Mouse (Mus musculus) heart, postnatal 0 days (tissue): ENCODE results near the gene Aloxe3. TPM values are rescaled to one million over a fixed set of nuclear protein-coding genes. Genes with fewer than 3 reads are reported as not detected.

Experiments used
- ATAC-seq: fragments of 200-750 bp; cut with Nextera tagmentation; 2 replicates; pipeline ENCODE4 v1.8.0; 2017; ENCODE audit warnings: low read depth, moderate number of reproducible peaks, moderate library complexity; ENCODE audit not compliant: insufficient read depth
- DNase-seq: peaks from one replicate; pipeline ENCODE4 v3.0.0-alpha.2; 2016; ENCODE audit warnings: low spot score
- H3K27ac ChIP-seq: fragments of 300-500 bp; sonication (generic); 2 replicates; pipeline ENCODE4 v1.5.1; 2014; ENCODE audit warnings: low read depth, mild to moderate bottlenecking
- H3K27me3 ChIP-seq: fragments of 300-500 bp; sonication (generic); 2 replicates; pipeline ENCODE4 v1.6.1; 2014; ENCODE audit warnings: low read length, mixed read lengths; ENCODE audit not compliant: control insufficient read depth, insufficient read depth
- H3K36me3 ChIP-seq: fragments of 300-500 bp; sonication (generic); replicated peaks from 2 replicates; pipeline ENCODE4 v1.6.1; 2014; ENCODE audit warnings: low read length, mixed read lengths; ENCODE audit not compliant: control insufficient read depth, insufficient read depth
- H3K4me1 ChIP-seq: fragments of 300-500 bp; sonication (generic); 2 replicates; pipeline ENCODE4 v1.6.1; 2014; ENCODE audit warnings: antibody characterized with exemption; ENCODE audit not compliant: control insufficient read depth, insufficient read depth
- H3K4me2 ChIP-seq: fragments of 300-500 bp; sonication (generic); 2 replicates; pipeline ENCODE4 v1.6.1; 2014; ENCODE audit warnings: low read depth, mild to moderate bottlenecking, low read length, moderate library complexity
- H3K4me3 ChIP-seq: fragments of 300-500 bp; sonication (generic); 2 replicates; pipeline ENCODE4 v1.5.1; 2014; ENCODE audit warnings: low read depth, low read length
- H3K9ac ChIP-seq: fragments of 300-500 bp; sonication (generic); replicated peaks from 2 replicates; pipeline ENCODE4 v1.6.1; 2014; ENCODE audit warnings: low read depth, low read length, mixed read lengths
- H3K9me3 ChIP-seq: fragments of 300-500 bp; sonication (generic); replicated peaks from 2 replicates; pipeline ENCODE4 v1.6.1; 2016; ENCODE audit warnings: low read length; ENCODE audit not compliant: control insufficient read depth
- CTCF ChIP-seq: IDR thresholded peaks from 2 replicates; pipeline ENCODE4 v1.5.1; 2016; ENCODE audit warnings: antibody characterized with exemption, control low read depth, low read depth
- EP300 ChIP-seq: IDR thresholded peaks from 2 replicates; pipeline ENCODE4 v1.6.1; 2016; ENCODE audit warnings: antibody characterized with exemption, low read depth
- WGBS: fragments of 180-500 bp; shearing (Covaris S2); extraction: QIAGEN DNeasy Blood & Tissue Kit; methylation state at CpG from one replicate; pipeline ENCODE4 v1.1.7; 2014; 5-methylcytosine and 5-hydroxymethylcytosine counted together
- polyA plus RNA-seq: library from polyadenylated mRNA; unstranded; fragments of >200 nt; fragmentation: Nextera tagmentation; extraction: Ambion mirVana; gene quantifications from 2 replicates; pipeline ENCODE4 v1.2.1, GENCODE M21; 2015
- total RNA-seq: library from RNA; depleted of rRNA; stranded (reverse); fragments of >200 nt; gene quantifications from 2 replicates; pipeline ENCODE4 v1.2.3, GENCODE M21; 2014; ENCODE audit warnings: low replicate concordance

Gene Aloxe3
- total and polyA plus RNA-seq, 2 experiments from 2014 or later: not detected

GRCm38 (mm10) chr11:69169313-69169712, 43.6 kb downstream of the Aloxe3 start:
- no peak for DNase-seq
- no peaks in the 10 kb centered on the region for H3K4me1 ChIP-seq
- H3K4me3 ChIP-seq: no peak overlapping the region
- TF ChIP-seq EP300 (no peak), CTCF (no peak)
- no peaks in the 10 kb centered on the region for H3K36me3 ChIP-seq
- ATAC-seq: no peak
- H3K9me3 ChIP-seq: no peaks in the 10 kb centered on the region
- no peak overlapping the region for H3K4me2 ChIP-seq
- peaks cover 16% of the 10 kb centered on the region; the same call in 1 of the 2 replicates for H3K27me3 ChIP-seq
- no peak overlapping the region for H3K27ac ChIP-seq
- WGBS: 68% methylated on average over 12 of the region's 12 CpGs
- no peak overlapping the region for H3K9ac ChIP-seq

GRCm38 (mm10) chr11:69171626-69172025, 45.9 kb downstream of the Aloxe3 start:
- H3K9ac ChIP-seq: no peak overlapping the region
- no peak overlapping the region for H3K4me2 ChIP-seq
- peak; percentile 36 for DNase-seq
- no peak overlapping the region for H3K27ac ChIP-seq
- H3K4me1 ChIP-seq: no peaks in the 10 kb centered on the region
- WGBS: 28% methylated on average over 7 of the region's 7 CpGs
- no peak overlapping the region for H3K4me3 ChIP-seq
- no peaks in the 10 kb centered on the region for H3K36me3 ChIP-seq
- H3K27me3 ChIP-seq: 0 out of 2 replicates have a peak, but pooled peaks cover 2% of the 10 kb centered on the region
- peak; percentile 41; the same call in 1 of the 2 replicates for ATAC-seq
- H3K9me3 ChIP-seq: no peaks in the 10 kb centered on the region
- TF ChIP-seq CTCF (peak; percentile 78), EP300 (no peak)

GRCm38 (mm10) chr11:69172606-69173005, 46.9 kb downstream of the Aloxe3 start:
- TF ChIP-seq EP300 (no peak), CTCF (no peak)
- 88% methylated on average over 2 of the region's 2 CpGs for WGBS
- ATAC-seq: no peak

GRCm38 (mm10) chr11:69174722-69175121, 49.0 kb downstream of the Aloxe3 start:
- DNase-seq: no peak
- no peak for ATAC-seq
- Histone ChIP-seq H3K9me3 (no peaks in the 10 kb centered on the region), H3K4me2 (no peak overlapping the region), H3K4me3 (no peak overlapping the region), H3K27ac (no peak overlapping the region), H3K9ac (no peak overlapping the region), H3K4me1 (no peaks in the 10 kb centered on the region), H3K27me3 (no peaks in the 10 kb centered on the region), H3K36me3 (no peaks in the 10 kb centered on the region)
- 70% methylated on average over 7 of the region's 7 CpGs for WGBS
- TF ChIP-seq CTCF: no peak
- TF ChIP-seq EP300: no peak

More at GRCm38 (mm10) chr11:69172606-69173005, 46.9 kb downstream of the Aloxe3 start:
- H3K36me3 ChIP-seq: no peaks in the 10 kb centered on the region
- H3K4me1 ChIP-seq: no peaks in the 10 kb centered on the region
- H3K9me3 ChIP-seq: no peaks in the 10 kb centered on the region
- H3K9ac ChIP-seq: no peak overlapping the region
- H3K4me3 ChIP-seq: no peak overlapping the region
- no peak overlapping the region for H3K4me2 ChIP-seq
- H3K27me3 ChIP-seq: no peaks in the 10 kb centered on the region
- no peak overlapping the region for H3K27ac ChIP-seq
- DNase-seq: no peak

GRCm38 (mm10) chr11:69178525-69178924, 52.8 kb downstream of the Aloxe3 start:
- Histone ChIP-seq H3K4me3 (no peak overlapping the region), H3K4me2 (no peak overlapping the region), H3K9ac (no peak overlapping the region), H3K9me3 (no peaks in the 10 kb centered on the region), H3K27ac (no peak overlapping the region), H3K4me1 (no peaks in the 10 kb centered on the region), H3K27me3 (no peaks in the 10 kb centered on the region), H3K36me3 (no peaks in the 10 kb centered on the region)
- no peak for DNase-seq
- TF ChIP-seq EP300 (no peak), CTCF (no peak)
- whole genome bisulfite sequencing: 75% methylated on average over 3 of the region's 3 CpGs
- no peak for ATAC-seq

- Histone ChIP-seq H3K4me1 (no peaks in the 10 kb centered on the region), H3K4me2 (no peak overlapping the region), H3K27me3 (no peaks in the 10 kb centered on the region), H3K36me3 (no peaks in the 10 kb centered on the region), H3K4me3 (no peak overlapping the region), H3K9me3 (no peaks in the 10 kb centered on the region), H3K27ac (no peak overlapping the region), H3K9ac (no peak overlapping the region)
- WGBS: 33% methylated on average over 3 of the region's 3 CpGs
- no peak for TF ChIP-seq EP300
- no peak for TF ChIP-seq CTCF
- no peak for DNase-seq
- ATAC-seq: no peak
Observed at GRCm38 (mm10) chr11:69179512-69179911, 53.8 kb downstream of the Aloxe3 start.
